Mouse (Mus musculus): Measurements from ENCODE around the gene Macf1. TPM values are rescaled to one million over a fixed set of nuclear protein-coding genes. Genes with fewer than 3 reads are reported as not detected.
A peak's percentile ranks its signal among the peaks of the same experiment; 100 is the strongest.

Gene Macf1
- polyA plus RNA-seq, 1 experiment: 137 TPM

DNA sequence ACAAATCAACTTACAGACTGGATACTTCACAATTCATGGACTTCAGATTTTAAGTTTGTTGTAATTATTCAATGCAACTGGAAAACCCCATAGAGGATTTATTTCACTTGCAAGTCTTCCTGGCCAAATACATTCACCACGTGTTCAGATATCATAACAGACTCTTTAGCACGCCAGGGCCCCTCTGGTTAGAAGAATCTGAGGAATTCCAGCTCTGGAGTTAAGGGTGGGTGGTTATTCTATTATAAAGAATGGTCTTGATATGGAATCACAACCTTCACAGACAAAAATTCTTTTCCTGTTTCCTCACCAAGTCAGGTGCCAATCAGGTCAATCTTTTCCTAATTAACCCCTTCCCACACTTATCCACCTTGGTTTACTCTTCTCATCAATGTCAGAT, 270.3 kb downstream of the Macf1 start:
- H3K27ac ChIP-seq (ENCODE audit: insufficient read depth, low read length): no peak overlapping the region
- H3K4me1 ChIP-seq (ENCODE audit: control insufficient read depth, insufficient read depth, low read length): peaks cover 13% of the 10 kb centered on the region
- TF ChIP-seq POLR2A (IDR thresholded peaks at IDR 0.05; ENCODE audit: extremely low read depth, insufficient read depth, low read length) (no peak), CTCF (IDR thresholded peaks at IDR 0.05; ENCODE audit: extremely low read depth, insufficient read depth, low read length) (no peak)
- H3K4me3 ChIP-seq (ENCODE audit: insufficient read depth, low read length): no peak overlapping the region

DNA sequence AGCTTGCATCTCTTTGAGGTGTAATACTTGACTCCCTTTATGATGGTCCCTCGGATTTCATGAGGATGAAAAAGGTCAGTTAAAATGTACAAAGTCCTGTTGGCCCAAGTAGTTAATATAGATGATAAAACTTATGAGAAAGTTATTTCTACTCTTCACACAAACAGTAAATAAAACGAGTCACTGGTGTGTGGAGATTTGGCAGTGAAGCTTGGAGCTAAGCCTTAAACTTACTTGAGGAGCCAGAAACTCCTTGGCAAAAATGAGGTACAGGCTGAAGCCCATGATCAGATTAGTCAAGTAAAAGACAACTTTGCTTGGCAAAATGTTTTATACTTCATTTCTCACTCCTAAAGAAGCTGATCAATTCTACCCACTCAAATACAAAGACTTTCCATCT, 271.2 kb downstream of the Macf1 start:
- Histone ChIP-seq H3K4me1 (ENCODE audit: control insufficient read depth, insufficient read depth, low read length) (peaks cover 20% of the 10 kb centered on the region), H3K27ac (ENCODE audit: insufficient read depth, low read length) (no peak overlapping the region), H3K4me3 (ENCODE audit: insufficient read depth, low read length) (no peak overlapping the region; the same call in 1 of the 2 replicates)
- no peak for TF ChIP-seq POLR2A (IDR thresholded peaks at IDR 0.05; ENCODE audit: extremely low read depth, insufficient read depth, low read length)

DNA sequence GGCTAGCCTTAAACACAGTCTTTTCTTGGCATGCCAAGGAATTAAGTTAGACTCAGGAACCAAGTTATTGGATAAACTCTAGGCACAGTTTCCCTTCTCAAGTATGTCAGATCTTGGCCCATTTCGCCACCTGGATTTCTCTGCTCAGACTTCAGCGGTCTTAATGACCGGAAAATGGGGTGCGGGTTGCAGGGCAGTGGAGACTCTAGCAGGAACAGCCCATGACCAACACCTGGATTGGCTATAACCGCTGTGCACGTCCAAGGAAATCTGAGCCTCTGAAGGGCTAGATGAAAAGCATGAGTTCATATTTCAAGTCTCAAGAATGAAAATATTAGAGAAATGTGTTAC, 271.7 kb downstream of the Macf1 start:
- Histone ChIP-seq H3K27ac (ENCODE audit: insufficient read depth, low read length) (peak overlapping the region; percentile 85; the same call in 1 of the 2 replicates), H3K4me1 (ENCODE audit: control insufficient read depth, insufficient read depth, low read length) (peaks cover 23% of the 10 kb centered on the region), H3K4me3 (ENCODE audit: insufficient read depth, low read length) (peak overlapping the region; percentile 50)
- no peak for TF ChIP-seq CTCF (IDR thresholded peaks at IDR 0.05; ENCODE audit: extremely low read depth, insufficient read depth, low read length)
- no peak for TF ChIP-seq POLR2A (IDR thresholded peaks at IDR 0.05; ENCODE audit: extremely low read depth, insufficient read depth, low read length)

DNA sequence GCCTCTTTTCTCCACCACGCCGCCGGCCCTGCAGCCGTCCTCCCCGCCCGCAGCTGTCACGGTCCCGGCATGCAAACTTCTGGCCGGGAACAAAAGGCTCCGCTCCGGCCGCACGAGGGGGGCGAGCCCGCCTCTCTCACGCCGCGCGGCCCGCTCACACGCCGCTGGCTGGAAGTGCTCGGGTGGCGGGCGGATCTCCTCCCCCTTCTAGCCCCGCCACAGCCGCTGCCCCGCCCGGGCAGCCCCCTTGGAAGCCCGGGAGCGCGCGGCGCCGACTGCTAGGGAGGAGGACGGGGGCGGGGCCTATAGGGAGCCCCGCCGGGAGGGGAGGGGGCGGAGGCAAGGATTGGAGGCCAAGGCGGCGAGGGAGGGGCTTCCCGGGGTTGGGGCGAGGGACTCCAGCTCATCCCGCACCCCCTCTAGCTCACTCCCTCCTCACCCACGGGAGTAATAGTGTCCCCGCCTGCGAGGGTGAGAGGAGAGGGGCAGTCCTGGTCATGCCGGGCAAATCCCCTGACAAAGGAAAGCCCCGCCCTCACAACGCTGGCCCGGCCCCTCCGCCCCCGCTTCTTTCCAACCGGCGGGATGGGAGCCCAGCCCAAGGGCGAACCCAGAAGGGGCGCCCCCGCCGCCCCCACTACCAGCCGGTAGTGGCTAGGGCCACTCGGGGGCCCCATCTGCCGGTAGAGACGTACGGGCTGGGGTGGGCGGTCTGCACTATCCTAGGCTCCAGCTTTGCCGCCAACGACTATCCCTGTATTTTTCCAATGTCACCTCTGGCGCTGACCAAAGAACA, 272.2 kb downstream of the Macf1 start:
- peaks cover 23% of the 10 kb centered on the region for H3K4me1 ChIP-seq (ENCODE audit: control insufficient read depth, insufficient read depth, low read length)
- H3K27ac ChIP-seq (ENCODE audit: insufficient read depth, low read length): peak overlapping the region; percentile 94
- TF ChIP-seq CTCF (IDR thresholded peaks at IDR 0.05; ENCODE audit: extremely low read depth, insufficient read depth, low read length) (no peak), POLR2A (IDR thresholded peaks at IDR 0.05; ENCODE audit: extremely low read depth, insufficient read depth, low read length) (no peak)
- H3K4me3 ChIP-seq (ENCODE audit: insufficient read depth, low read length): peak overlapping the region; percentile 50

DNA sequence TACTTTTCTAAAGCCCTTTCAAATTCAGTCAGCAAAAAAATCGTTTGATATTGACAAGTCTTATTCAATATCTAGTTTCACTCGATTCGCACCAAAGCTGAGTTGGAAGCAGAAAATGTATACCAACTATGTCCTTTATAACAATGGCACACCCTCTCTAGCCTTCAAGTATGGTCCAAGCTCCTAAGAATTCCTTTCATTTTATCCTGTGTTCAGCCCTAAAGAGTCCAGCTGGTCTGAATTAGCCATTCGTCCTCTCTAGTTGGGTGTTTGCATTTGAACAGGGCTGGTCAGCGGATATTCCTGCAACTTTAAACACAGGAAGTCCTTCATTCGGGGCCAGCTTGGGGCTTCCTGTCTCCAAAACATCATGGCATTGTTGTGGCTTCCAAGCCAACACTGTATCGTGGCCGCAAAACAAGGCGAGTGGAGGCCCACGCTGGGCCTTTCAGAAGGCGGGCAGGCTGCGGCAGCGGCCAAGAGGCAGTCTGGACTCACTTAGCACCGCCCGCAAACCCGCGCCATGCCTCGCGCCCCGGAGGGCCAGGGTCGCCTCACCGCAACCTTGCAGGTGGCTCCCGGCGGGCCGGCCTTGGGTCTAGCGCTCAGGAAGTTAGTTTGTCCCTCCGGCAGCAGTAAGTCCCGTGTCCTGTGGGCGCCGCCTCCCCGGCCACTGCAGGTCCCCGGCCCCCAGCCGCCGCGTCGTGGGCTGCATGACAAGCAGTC, 273.0 kb downstream of the Macf1 start:
- TF ChIP-seq CTCF (IDR thresholded peaks at IDR 0.05; ENCODE audit: extremely low read depth, insufficient read depth, low read length) (no peak), POLR2A (IDR thresholded peaks at IDR 0.05; ENCODE audit: extremely low read depth, insufficient read depth, low read length) (no peak)
- Histone ChIP-seq H3K4me3 (ENCODE audit: insufficient read depth, low read length) (peak overlapping the region; percentile 50), H3K27ac (ENCODE audit: insufficient read depth, low read length) (peak overlapping the region; percentile 94), H3K4me1 (ENCODE audit: control insufficient read depth, insufficient read depth, low read length) (peaks cover 23% of the 10 kb centered on the region)

DNA sequence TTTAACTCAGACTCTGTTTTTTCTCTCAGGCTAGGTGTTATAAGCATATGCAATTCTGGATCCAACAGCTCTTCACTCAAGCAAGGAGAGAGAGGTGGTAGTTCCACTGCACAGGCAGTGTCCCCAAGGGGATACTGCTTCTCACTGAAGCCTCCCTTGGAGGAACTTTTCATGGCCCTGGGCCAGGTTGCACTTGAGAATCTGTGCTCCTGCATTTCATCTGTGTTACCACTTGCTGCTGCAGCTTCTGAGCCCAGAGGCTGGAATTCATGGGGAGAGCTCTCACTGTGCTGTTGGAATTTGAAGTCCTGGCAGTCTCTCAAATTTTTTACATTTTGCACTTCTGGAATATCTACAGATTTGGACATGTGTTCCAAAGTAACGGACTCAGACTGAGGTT, 274.4 kb downstream of the Macf1 start:
- TF ChIP-seq CTCF (IDR thresholded peaks at IDR 0.05; ENCODE audit: extremely low read depth, insufficient read depth, low read length): no peak
- TF ChIP-seq POLR2A (IDR thresholded peaks at IDR 0.05; ENCODE audit: extremely low read depth, insufficient read depth, low read length): no peak
- no peak overlapping the region for H3K4me3 ChIP-seq (ENCODE audit: insufficient read depth, low read length)
- H3K4me1 ChIP-seq (ENCODE audit: control insufficient read depth, insufficient read depth, low read length): peaks cover 23% of the 10 kb centered on the region
- H3K27ac ChIP-seq (ENCODE audit: insufficient read depth, low read length): no peak overlapping the region; the same call in 1 of the 2 replicates

DNA sequence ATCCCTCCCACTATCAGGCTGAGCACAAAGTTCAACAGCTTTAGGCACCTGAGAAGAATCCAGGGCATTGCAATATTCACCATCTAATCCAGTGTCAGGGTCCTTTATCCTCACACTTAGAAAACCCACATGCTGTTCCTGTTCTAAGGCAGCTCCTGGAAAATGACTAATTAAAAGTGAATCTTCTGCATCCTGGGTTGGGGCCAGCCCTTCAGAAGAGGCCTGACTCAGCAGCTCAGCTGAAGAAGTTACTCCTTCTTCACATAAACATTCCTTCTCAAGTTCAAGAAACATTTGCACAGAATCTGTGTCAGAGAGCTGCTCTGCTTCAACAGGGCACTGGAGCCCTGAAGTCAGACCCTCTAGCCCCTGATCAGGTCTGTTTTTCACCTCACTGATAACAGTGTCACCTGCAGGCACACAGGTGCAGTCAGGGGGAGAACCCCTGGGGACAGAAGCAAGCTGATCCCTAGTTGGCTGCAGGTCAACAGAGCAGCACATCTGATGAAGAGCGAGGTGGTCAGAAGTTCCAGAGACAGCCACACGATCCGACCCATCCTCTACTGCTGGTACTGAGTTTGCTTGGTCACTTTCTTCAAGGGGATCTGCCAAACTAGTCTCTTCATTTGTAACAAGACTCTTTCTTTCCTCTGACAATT, 275.0 kb downstream of the Macf1 start:
- Histone ChIP-seq H3K4me3 (ENCODE audit: insufficient read depth, low read length) (no peak overlapping the region), H3K4me1 (ENCODE audit: control insufficient read depth, insufficient read depth, low read length) (peaks cover 23% of the 10 kb centered on the region), H3K27ac (ENCODE audit: insufficient read depth, low read length) (peak overlapping the region; percentile 89)
- TF ChIP-seq CTCF (IDR thresholded peaks at IDR 0.05; ENCODE audit: extremely low read depth, insufficient read depth, low read length): no peak
- TF ChIP-seq POLR2A (IDR thresholded peaks at IDR 0.05; ENCODE audit: extremely low read depth, insufficient read depth, low read length): no peak

DNA sequence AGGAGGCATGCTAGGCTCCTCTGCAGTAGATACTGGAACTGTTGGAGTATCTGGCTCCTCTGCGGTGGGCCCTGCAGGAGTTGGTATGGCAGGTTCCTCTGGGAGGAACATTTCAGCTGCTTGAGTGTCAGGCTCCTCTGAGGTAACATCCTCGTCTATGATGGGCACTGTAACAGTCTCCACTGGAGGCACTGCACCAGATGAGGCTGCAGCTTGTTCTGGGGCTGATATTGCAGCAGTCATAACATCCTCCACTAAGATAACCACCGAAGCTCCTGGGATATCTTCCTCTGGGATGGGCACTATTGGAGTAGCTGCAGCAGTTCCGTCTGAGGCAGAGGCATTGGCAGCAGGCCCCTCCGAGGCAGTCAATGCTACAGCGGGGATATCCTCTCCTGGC, 276.4 kb downstream of the Macf1 start:
- Histone ChIP-seq H3K27ac (ENCODE audit: insufficient read depth, low read length) (no peak overlapping the region), H3K4me3 (ENCODE audit: insufficient read depth, low read length) (no peak overlapping the region), H3K4me1 (ENCODE audit: control insufficient read depth, insufficient read depth, low read length) (peaks cover 23% of the 10 kb centered on the region)
- TF ChIP-seq POLR2A (IDR thresholded peaks at IDR 0.05; ENCODE audit: extremely low read depth, insufficient read depth, low read length) (no peak), CTCF (IDR thresholded peaks at IDR 0.05; ENCODE audit: extremely low read depth, insufficient read depth, low read length) (no peak)

DNA sequence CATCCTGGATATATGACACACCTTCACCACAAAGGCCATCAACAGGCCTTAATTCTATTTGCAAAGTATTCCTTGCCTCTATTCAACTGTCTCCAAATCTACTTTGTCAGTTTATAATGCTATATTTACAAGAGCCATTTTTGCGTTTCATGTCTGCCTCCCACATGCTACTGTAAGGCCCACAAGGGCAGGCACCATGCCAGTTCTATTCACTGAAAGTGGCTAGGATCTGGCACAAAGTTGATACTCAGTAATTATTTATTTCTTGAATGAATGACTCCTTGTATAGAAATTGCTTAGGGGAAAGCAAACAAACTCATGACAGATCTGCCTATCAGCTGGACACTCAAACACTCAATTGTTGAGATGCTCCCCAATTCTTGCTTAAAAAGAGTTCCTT, 280.1 kb downstream of the Macf1 start:
- TF ChIP-seq CTCF (IDR thresholded peaks at IDR 0.05; ENCODE audit: extremely low read depth, insufficient read depth, low read length): no peak
- no peak for TF ChIP-seq POLR2A (IDR thresholded peaks at IDR 0.05; ENCODE audit: extremely low read depth, insufficient read depth, low read length)
- Histone ChIP-seq H3K4me1 (ENCODE audit: control insufficient read depth, insufficient read depth, low read length) (peaks cover 14% of the 10 kb centered on the region), H3K27ac (ENCODE audit: insufficient read depth, low read length) (no peak overlapping the region), H3K4me3 (ENCODE audit: insufficient read depth, low read length) (no peak overlapping the region)
